Mouse (Mus musculus): ENCODE measurements at regions not wholly inside any gene's neighbourhood (a gene's known extent, or its start where the extent isn't known, plus 50 kb on each side); places are given as distances from the start of the nearest gene placed in this dataset.
"Not testable (repeated sequence)": the region's sequence is repeated elsewhere in the genome, so short reads cannot be mapped to it uniquely, and the experiment has no call there.

DNA sequence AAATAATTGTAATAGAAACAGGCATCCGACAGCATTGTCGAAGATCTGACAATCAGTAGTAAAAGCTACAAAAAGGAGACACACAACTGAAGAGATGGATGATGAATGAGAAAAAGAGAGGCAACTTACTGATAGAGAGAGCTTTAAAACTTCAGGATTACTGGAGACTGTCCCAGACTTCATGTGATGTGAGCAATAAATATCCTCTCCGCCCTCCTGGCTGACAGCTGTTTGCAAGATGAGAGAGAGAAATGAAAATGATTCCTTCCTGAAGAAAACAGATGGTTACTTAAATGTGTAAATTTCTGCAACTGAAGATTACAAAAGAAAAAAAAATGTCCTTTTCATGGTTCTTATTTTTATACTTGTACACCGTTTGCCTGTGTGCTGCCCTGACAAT is 306.7 kb upstream of the Ncam2 start:
- DNase-seq: no peak

DNA sequence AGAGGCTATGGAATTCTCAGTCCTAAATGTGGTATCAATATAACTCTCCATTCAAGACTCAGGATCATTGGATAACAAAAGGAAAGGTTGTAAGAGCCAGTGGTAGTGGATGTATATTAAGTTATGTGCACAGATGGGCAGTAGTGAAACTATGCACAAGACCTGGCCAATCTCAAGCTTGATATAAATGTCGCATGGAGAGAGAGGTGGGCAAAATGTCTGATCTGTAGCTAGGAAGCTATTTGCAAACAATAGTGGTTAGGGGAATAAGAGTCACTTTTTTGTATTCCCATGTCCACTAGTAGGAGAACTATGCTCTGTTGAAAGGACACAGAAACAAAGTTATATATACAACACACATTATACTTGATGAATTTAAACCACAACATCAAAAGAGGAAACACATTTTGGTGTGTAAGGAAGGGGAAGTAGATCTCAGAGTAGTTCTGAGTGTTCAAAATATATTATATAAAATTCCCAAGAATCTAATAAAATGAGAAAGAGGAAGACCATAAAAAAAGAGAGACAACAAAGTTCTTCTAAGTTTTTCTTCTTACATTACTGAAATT is 279.7 kb upstream of the Ncam2 start:
- DNase-seq: no peak

DNA sequence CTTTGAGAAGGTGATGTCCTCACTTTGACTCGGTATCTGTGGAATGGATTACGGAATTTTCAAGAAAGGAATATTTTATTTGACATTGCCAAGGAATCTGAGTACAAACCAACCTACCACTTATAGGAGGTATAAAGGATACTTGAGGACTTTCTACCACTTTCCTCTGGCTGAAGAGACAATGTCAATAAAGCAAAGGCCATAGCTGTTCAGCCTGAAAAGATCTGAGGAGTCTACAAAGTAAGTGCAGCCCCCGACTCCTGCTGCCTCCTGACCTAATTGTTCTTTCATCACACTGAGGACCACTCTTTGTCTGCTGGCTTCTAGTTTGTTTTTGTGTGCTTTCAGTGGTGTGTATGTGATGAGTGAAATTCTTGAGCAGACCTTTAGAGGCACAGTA is 269.5 kb upstream of the Ncam2 start:
- DNase-seq: no peak

DNA sequence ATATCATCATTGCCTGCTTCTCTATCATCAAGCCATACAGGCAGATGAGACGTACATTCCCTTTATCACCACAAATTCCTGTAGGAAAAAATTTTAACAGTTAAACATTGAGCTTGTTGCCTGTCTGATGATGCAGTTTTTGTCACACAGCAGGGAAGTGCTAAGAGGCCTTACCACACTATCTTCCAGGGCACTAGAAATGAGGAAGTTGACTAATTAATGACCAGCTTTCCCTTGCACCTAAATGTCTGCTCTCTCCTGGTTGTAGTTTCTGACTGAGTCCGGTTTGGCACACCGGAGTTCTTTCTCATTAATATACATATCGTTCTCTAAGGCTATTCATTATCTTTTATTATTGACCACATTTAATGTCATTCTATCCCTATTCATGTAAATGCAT is 269.0 kb upstream of the Ncam2 start:
- no peak for DNase-seq

DNA sequence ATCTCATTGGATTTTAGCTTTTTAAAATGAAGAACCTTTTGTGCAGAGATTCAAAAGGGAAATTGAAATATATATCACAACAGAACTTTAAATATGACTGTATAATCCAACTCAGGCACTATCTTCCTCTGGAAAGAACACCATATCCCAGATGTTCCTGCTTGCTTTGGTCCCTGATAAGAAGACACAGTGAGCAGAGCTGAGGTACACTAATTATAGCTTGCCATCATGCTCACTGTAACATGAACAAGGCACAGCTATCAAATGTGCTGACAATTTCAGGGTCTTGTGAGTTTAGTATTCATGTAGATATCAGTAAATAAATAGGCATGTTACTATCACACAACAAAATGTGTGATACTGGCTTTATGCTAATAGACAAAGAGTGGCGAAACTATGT is 264.8 kb upstream of the Ncam2 start:
- DNase-seq: no peak

DNA sequence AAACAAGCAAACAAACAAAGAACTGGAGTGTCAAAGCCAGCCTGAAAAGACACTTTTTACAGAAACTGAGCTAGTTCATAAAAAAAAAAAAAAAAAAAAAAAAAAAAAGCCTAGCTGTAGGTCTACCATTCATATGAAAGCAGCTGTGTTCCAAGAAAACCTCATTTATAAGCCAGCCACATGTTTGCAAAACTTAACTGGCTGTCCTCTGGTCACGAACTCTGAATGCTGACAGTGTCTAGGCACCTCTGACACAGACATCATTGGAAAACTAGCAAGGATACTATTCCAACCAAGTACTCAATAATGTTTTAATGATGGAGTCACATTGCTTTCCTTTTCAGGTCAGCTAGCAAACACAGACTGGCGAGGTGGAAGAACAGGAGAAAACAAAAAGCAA is 238.4 kb upstream of the Ncam2 start:
- no peak for DNase-seq

DNA sequence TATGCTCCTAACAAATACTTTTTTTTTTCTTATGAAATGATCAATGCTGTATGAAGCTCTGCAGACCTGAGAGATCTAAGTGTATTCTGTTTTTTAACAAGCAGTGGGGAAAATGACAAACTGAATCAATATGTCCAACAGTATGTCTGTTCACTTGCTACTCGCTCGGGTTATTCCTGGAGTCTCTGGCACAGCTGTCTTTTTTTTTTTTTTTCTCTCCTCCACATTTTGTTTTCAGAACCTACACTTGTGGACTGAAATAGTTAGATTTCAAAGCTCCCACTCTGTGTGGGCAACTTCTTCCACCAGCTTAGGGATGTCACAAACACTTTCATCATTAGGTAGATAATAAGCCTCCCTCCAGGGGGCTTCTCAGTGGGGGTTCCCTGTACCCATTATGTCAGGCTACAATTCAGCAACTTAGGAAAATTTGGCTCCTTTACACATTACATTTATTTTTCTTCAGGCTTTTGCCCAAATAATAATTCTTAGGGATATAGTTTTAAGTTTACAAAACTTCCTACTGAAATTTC is 218.9 kb upstream of the Ncam2 start:
- DNase-seq: no peak

DNA sequence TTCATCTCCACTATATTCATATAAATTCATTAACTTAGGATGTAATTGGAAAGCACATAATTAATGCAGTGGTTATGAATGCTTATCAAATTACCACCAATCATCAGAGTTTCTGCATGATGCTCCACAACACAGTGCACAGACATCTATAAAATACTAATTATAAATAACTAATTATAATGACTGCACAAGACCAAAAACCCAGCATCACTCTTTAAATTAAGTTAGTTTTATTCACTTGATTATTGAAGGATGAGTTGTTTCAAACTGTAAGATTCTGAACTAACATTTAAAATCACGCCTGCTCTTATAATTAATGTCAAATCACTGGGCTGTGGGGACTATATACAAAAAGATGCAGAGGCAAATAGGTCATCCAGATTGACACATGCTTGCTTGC is 212.7 kb upstream of the Ncam2 start:
- no peak for DNase-seq

DNA sequence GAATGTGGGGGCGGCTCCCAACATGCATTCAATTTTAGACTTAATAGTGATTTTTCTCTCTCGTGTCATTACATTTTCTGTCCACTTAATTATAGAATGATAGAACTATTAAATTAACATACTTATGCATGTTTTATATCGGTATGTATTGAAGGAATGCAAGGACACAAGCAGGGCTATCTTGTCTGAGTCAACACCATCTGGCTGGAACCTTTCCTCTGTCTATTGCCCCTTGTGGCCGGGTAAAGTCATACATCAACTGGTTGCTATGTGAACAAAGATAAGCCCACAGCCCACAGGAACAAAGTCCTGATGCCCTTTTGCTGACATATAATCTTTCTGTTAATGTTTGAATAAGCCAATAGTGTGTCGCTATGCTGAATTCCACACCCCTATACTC is 163.7 kb upstream of the Ncam2 start:
- DNase-seq: not testable (repeated sequence)

DNA sequence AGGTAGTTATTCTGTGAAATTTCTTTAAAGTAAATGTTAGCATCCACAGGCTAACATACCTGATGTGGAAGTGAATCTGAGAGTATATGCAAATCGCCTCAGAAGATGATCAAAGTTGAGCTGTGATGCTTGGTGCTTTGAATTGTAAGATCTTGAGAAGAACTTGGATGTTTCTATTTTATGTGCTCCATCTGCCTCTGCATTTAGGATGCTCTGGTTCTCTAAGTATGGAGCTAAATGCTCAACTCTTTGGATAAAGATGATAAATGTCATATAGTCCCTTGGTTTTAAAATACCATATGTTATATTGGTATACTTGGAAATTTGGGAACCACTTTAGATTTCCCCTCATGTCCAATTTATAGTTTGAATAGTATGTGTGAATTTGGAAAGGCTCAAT is 159.2 kb upstream of the Ncam2 start:
- DNase-seq: no peak

DNA sequence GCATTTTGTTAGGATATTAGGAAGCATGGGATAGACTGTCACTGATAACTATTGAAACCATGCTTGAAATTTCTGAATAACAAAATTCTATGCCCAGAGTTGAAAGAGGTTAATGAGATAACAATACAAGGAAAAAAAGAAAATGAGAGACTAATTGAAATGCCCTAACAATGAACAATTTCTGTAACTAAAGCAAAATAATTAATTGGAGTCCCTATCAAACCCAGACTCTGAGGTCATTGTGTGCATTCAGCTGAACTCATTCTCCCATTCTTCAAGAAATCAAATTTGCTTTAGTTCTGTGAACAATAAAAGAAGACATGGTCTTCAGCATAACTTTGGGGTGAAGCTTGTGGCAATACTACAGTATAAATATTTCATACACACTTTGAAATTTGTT is 154.8 kb upstream of the Ncam2 start:
- DNase-seq: no peak

DNA sequence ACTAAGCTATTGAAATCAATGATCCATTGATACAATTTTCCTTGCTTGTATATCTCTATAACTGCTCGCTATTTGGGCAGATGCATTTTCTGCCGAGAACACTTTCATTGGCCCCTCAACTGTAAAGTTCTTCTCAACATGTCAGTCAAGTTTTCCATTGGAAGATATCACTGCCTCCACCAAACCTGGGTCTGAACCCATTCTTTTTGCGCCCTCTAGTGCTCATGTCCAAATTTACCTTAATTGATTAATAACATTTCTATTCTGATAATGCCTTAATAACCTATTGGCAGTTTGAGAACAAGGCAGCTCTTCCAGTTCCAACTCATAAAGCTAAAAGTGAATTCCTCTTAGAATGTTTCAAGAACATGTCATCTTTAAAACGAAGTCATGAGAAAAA is 132.2 kb upstream of the Ncam2 start:
- peak; percentile 3 for DNase-seq

Data from adrenal gland, postnatal 14 days (tissue).